Mouse (Mus musculus): Measurements from ENCODE around the gene Irf3. TPM values are rescaled to one million over a fixed set of nuclear protein-coding genes. Genes with fewer than 3 reads are reported as not detected.

Irf3 gene
- 71.4 and 73.6 TPM in 2 replicates for polyA plus RNA-seq (2015; fragmentation: Nextera tagmentation; extraction: Ambion mirVana)

DNA sequence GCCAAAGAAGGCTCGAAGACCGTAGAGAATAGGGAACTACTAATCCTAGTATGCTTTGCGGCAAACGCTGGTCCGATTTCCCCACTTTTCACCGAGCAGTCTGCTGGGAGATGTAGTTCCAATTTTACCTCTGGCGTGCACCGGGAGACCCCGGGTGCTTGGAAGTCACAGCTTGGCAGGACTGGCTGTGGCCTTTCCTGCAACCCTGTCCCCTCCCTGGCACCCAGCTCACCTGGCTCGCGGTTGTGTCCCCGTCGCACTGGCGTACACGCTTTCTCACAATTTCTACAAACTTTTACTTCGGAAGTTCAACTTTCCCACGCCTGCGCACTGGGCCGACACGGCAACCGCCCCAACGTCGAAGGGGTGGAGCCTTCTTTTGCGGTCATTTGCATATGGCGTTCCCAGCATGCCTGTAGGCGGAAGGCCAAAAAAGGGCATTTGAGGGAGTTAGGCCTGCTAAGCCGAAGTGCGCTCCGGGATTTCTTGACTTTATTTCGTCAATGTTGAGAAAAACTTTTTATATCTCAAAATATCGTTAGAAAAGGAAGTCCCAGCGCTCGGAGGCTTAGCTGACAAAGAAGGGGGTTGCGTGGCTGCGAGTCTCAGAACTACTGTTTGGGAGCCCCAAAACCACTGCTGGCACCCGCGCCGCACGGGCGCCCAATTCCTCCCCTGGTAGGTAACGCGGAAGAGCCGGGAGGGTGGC is at the start of gene Irf3:
Irf3 (plus strand) TSS at position 418 of the 709 bp plus-strand sequence.
- Histone ChIP-seq H3K9me3 (replicated peaks; ENCODE audit: control insufficient read depth, low read length) (no peaks in the 10 kb centered on the region), H3K4me2 (ENCODE audit: low read depth, low read length) (peak within 1 kb of the TSS; percentile 94), H3K4me1 (ENCODE audit: control insufficient read depth, insufficient read depth, low read length) (peaks cover 36% of the 10 kb centered on the region), H3K4me3 (ENCODE audit: low read length) (peak within 1 kb of the TSS; percentile 75), H3K27ac (ENCODE audit: low read length) (peak within 1 kb of the TSS; percentile 93), H3K27me3 (ENCODE audit: control insufficient read depth, insufficient read depth, low read length) (no peaks in the 10 kb centered on the region), H3K9ac (ENCODE audit: low read length) (peak within 1 kb of the TSS; percentile 87), H3K36me3 (ENCODE audit: control insufficient read depth, insufficient read depth) (peaks cover 47% of the 10 kb centered on the region)
- ATAC-seq (replicated peaks; ENCODE audit: extremely low read depth, insufficient read depth, low FRiP score): peak; percentile 91
- under 1% methylated on average over 43 of the region's 43 CpGs for WGBS

DNA sequence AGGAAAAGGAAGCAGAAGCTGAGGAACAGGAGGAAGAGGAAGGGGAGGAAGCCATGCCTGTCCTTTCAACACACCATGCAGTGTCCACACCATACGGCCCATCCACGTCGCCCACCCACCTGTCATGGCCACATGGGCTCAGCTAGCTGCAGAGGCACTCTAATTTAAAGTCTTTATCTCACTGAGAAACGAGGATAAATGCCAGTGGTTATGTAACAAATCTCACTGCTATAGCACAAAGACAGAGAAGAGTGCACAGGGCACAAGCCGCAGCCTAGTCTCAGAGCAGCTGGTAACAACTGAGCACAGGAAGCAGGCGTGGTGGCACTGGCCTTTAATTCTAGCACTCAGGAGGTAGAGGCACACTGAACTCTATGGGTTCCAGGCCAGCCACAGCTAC is 47.5 kb upstream of the Irf3 start:
- no peak overlapping the region for H3K9ac ChIP-seq (ENCODE audit: low read length)
- peaks cover 13% of the 10 kb centered on the region for H3K27me3 ChIP-seq (ENCODE audit: control insufficient read depth, insufficient read depth, low read length)
- no peaks in the 10 kb centered on the region for H3K9me3 ChIP-seq (replicated peaks; ENCODE audit: control insufficient read depth, low read length)
- no peak overlapping the region for H3K4me2 ChIP-seq (ENCODE audit: low read depth, low read length)
- H3K4me3 ChIP-seq (ENCODE audit: low read length): no peak overlapping the region
- H3K36me3 ChIP-seq (ENCODE audit: control insufficient read depth, insufficient read depth): no peaks in the 10 kb centered on the region
- no peak overlapping the region for H3K27ac ChIP-seq (ENCODE audit: low read length)
- H3K4me1 ChIP-seq (ENCODE audit: control insufficient read depth, insufficient read depth, low read length): peaks cover 9% of the 10 kb centered on the region
- WGBS: 67% methylated on average over 6 of the region's 6 CpGs
- no peak for ATAC-seq (replicated peaks; ENCODE audit: extremely low read depth, insufficient read depth, low FRiP score)

DNA sequence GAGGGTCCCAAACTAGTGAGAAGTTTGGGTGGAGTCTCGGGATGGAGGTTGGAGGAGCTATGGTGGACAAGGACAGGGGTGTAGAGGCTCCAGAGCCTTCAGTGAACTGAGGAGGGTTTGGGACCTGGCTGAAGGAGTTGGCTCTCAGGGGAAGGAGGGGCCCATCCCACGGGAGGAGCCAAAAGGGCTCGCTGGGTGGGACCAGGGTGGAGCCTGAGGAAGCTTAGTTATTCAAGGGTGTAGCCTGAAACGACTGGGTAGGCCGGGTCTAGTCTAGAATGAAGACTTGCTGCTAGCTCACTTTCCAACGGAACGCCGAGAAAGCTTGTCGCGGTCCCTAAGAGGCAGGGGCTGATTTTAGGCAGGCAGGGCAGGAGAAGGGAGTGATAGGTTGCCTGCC is 45.5 kb upstream of the Irf3 start:
- H3K4me3 ChIP-seq (ENCODE audit: low read length): peak overlapping the region; percentile 59
- no peak overlapping the region for H3K27ac ChIP-seq (ENCODE audit: low read length)
- ATAC-seq (replicated peaks; ENCODE audit: extremely low read depth, insufficient read depth, low FRiP score): peak; percentile 42; the same call in 1 of the 2 replicates
- H3K27me3 ChIP-seq (ENCODE audit: control insufficient read depth, insufficient read depth, low read length): peaks cover 13% of the 10 kb centered on the region
- under 1% methylated on average over 10 of the region's 10 CpGs for WGBS
- peak overlapping the region; percentile 70 for H3K9ac ChIP-seq (ENCODE audit: low read length)
- peak overlapping the region; percentile 92 for H3K4me2 ChIP-seq (ENCODE audit: low read depth, low read length)
- peaks cover 9% of the 10 kb centered on the region for H3K4me1 ChIP-seq (ENCODE audit: control insufficient read depth, insufficient read depth, low read length)
- H3K36me3 ChIP-seq (ENCODE audit: control insufficient read depth, insufficient read depth): no peaks in the 10 kb centered on the region
- H3K9me3 ChIP-seq (replicated peaks; ENCODE audit: control insufficient read depth, low read length): no peaks in the 10 kb centered on the region

DNA sequence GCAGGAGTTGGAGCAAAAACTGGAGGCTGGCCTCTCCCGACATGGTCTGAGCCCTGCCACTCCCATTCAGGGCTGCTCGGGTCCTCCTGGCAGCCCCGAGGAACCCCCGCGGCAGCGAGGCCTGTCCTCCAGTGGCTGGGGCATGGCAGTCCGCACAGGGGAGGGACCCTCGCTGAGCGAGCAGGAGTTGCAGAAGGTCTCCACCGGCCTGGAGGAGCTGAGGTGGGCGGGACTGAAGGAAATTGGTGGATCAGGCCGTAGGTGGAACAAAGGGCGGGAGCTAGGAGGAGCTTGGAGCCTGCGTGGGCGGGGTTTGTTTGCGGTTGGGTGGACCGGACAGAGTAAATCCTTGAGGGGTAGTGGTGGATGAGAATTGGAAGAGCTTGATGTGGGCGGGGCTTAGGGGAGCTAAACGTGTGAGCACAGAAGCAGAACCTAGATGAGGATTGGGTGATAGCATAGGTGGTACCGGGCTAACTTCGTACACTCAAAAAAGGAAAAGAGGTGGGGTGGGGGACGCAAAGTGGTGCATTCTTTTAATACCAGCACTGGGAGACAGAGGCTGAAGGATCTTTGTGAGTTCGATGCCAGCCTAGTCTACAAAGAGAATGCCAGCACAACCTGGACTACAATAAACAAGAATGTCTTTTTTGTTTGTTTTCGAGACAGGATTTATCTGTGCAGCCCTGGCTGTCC is 44.7 kb upstream of the Irf3 start:
- H3K4me1 ChIP-seq (ENCODE audit: control insufficient read depth, insufficient read depth, low read length): peaks cover 9% of the 10 kb centered on the region
- peak overlapping the region; percentile 70 for H3K9ac ChIP-seq (ENCODE audit: low read length)
- 6% methylated on average over 24 of the region's 24 CpGs for WGBS
- H3K27me3 ChIP-seq (ENCODE audit: control insufficient read depth, insufficient read depth, low read length): peaks cover 13% of the 10 kb centered on the region
- peak overlapping the region; percentile 92 for H3K4me2 ChIP-seq (ENCODE audit: low read depth, low read length)
- no peaks in the 10 kb centered on the region for H3K36me3 ChIP-seq (ENCODE audit: control insufficient read depth, insufficient read depth)
- H3K4me3 ChIP-seq (ENCODE audit: low read length): peak overlapping the region; percentile 59
- peak; percentile 89 for ATAC-seq (replicated peaks; ENCODE audit: extremely low read depth, insufficient read depth, low FRiP score)
- no peaks in the 10 kb centered on the region for H3K9me3 ChIP-seq (replicated peaks; ENCODE audit: control insufficient read depth, low read length)
- peak overlapping the region; percentile 49; the same call in 1 of the 2 replicates for H3K27ac ChIP-seq (ENCODE audit: low read length)

DNA sequence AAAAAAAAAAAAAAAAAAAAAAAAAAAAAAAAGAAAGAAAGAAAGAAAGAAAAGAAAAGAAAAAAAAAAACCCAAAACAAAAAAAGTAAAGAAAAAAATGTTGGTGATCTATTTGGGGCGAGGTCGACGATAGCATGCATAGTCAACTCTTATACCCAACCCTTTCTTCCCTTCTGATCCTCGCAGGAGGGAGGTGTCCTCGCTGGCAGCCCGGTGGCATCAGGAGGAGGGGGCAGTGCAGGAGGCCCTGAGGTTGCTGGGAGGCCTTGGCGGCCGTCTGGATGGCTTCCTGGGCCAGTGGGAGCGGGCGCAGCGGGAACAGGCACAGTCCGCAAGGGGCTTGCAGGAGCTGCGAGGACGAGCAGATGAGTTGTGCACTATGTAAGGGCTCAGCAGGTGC is 43.9 kb upstream of the Irf3 start:
- Histone ChIP-seq H3K36me3 (ENCODE audit: control insufficient read depth, insufficient read depth) (no peaks in the 10 kb centered on the region), H3K4me1 (ENCODE audit: control insufficient read depth, insufficient read depth, low read length) (peaks cover 9% of the 10 kb centered on the region), H3K27me3 (ENCODE audit: control insufficient read depth, insufficient read depth, low read length) (peaks cover 13% of the 10 kb centered on the region), H3K27ac (ENCODE audit: low read length) (no peak overlapping the region), H3K4me2 (ENCODE audit: low read depth, low read length) (no peak overlapping the region), H3K9me3 (replicated peaks; ENCODE audit: control insufficient read depth, low read length) (no peaks in the 10 kb centered on the region), H3K4me3 (ENCODE audit: low read length) (no peak overlapping the region), H3K9ac (ENCODE audit: low read length) (no peak overlapping the region)
- 63% methylated on average over 14 of the region's 14 CpGs for WGBS
- ATAC-seq (replicated peaks; ENCODE audit: extremely low read depth, insufficient read depth, low FRiP score): no peak

DNA sequence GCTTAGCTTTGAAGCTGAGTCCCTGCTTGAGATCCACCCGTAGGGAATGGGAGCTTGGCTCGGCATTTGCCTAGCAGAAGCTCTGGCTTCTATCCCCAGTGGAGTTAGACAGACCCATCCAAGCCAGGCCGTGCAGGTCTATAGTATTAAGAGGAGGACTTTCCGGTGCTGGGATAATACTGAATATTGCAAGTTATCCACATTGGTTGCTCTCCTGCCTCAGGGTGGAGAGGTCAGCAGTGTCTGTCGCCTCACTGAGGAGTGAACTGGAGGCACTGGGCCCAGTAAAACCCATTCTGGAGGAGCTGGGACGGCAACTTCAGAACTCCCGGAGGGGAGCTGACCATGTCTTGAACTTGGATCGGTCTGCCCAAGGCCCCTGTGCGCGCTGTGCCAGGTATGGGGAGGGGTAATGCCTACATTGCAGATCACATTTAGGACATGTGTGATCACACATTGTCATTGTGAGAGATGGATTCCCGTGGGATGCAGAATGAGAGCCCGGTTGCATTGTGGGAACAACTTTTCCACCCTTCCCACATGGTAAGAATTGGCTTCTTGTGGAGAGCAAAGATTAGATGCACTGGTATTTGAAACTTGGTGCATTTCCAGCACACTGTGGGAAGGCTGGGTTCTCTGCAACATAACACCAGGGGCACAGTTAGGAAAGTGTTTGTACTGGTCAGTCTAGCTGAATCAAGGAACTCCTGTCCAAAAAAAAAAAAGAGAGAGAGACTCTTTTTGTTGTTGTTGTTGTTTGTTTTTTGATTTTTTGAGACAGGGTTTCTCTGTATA is 43.2 kb upstream of the Irf3 start:
- Histone ChIP-seq H3K9ac (ENCODE audit: low read length) (no peak overlapping the region), H3K4me3 (ENCODE audit: low read length) (no peak overlapping the region), H3K27me3 (ENCODE audit: control insufficient read depth, insufficient read depth, low read length) (peaks cover 13% of the 10 kb centered on the region), H3K27ac (ENCODE audit: low read length) (no peak overlapping the region), H3K36me3 (ENCODE audit: control insufficient read depth, insufficient read depth) (no peaks in the 10 kb centered on the region), H3K4me1 (ENCODE audit: control insufficient read depth, insufficient read depth, low read length) (peaks cover 9% of the 10 kb centered on the region), H3K9me3 (replicated peaks; ENCODE audit: control insufficient read depth, low read length) (no peaks in the 10 kb centered on the region), H3K4me2 (ENCODE audit: low read depth, low read length) (no peak overlapping the region)
- WGBS: 78% methylated on average over 12 of the region's 12 CpGs
- no peak for ATAC-seq (replicated peaks; ENCODE audit: extremely low read depth, insufficient read depth, low FRiP score)

DNA sequence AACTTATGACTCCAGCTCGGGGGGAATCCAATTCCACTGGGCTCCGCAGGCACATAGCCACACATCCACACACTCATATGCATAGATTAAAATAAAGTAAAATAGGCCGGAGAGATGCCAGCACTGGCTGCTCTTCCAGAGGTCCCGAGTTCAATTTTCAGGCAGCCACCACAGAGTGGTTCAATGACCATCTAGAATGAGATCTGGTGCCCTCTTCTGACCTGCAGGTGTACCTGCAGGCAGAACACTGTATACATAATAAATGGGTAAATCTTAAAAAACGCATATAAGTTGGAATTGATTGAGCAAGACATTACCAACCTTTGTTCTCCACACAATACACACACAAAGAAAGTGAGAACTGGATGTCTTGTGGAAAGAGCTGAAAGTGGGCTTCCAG is 41.8 kb upstream of the Irf3 start:
- H3K27ac ChIP-seq (ENCODE audit: low read length): no peak overlapping the region
- peaks cover 5% of the 10 kb centered on the region for H3K27me3 ChIP-seq (ENCODE audit: control insufficient read depth, insufficient read depth, low read length)
- 50% methylated on average over 5 of the region's 5 CpGs for WGBS
- H3K36me3 ChIP-seq (ENCODE audit: control insufficient read depth, insufficient read depth): no peaks in the 10 kb centered on the region
- no peak overlapping the region for H3K4me3 ChIP-seq (ENCODE audit: low read length)
- H3K4me2 ChIP-seq (ENCODE audit: low read depth, low read length): no peak overlapping the region
- H3K9me3 ChIP-seq (replicated peaks; ENCODE audit: control insufficient read depth, low read length): no peaks in the 10 kb centered on the region
- ATAC-seq (replicated peaks; ENCODE audit: extremely low read depth, insufficient read depth, low FRiP score): no peak
- H3K9ac ChIP-seq (ENCODE audit: low read length): no peak overlapping the region
- peaks cover 9% of the 10 kb centered on the region for H3K4me1 ChIP-seq (ENCODE audit: control insufficient read depth, insufficient read depth, low read length)

DNA sequence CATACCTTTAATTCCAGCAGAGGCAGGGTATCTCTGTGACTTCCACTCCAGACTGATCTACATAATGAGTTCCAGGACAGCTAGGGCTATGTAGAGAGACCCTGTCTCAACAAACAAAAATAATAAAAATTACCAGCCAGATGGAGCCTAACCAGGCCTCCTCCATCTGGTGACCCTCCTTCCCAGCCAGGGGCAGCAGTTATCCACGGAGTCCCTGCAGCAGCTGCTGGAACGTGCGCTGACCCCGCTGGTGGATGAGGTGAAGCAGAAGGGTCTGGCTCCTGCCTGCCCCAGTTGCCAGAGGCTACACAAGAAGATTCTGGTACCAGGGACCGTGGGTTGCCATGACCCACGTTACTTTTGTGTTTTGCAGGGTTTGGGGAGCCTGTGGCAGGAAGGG is 41.2 kb upstream of the Irf3 start:
- no peaks in the 10 kb centered on the region for H3K9me3 ChIP-seq (replicated peaks; ENCODE audit: control insufficient read depth, low read length)
- 66% methylated on average over 6 of the region's 6 CpGs for WGBS
- H3K9ac ChIP-seq (ENCODE audit: low read length): no peak overlapping the region
- H3K4me2 ChIP-seq (ENCODE audit: low read depth, low read length): no peak overlapping the region
- H3K4me1 ChIP-seq (ENCODE audit: control insufficient read depth, insufficient read depth, low read length): peaks cover 9% of the 10 kb centered on the region
- peaks cover 4% of the 10 kb centered on the region for H3K27me3 ChIP-seq (ENCODE audit: control insufficient read depth, insufficient read depth, low read length)
- no peak overlapping the region for H3K27ac ChIP-seq (ENCODE audit: low read length)
- no peaks in the 10 kb centered on the region for H3K36me3 ChIP-seq (ENCODE audit: control insufficient read depth, insufficient read depth)
- H3K4me3 ChIP-seq (ENCODE audit: low read length): no peak overlapping the region
- no peak for ATAC-seq (replicated peaks; ENCODE audit: extremely low read depth, insufficient read depth, low FRiP score)

Measured in heart, embryonic 16.5 days (tissue).